Mouse (Mus musculus) stomach, postnatal 0 days (tissue): ENCODE data around the gene Gas2l2.

Experiments used
- CTCF ChIP-seq: IDR thresholded peaks from 2 replicates; pipeline ENCODE4 v1.5.1; 2016; ENCODE audit warnings: antibody characterized with exemption, low read depth, mild to moderate bottlenecking, moderate library complexity
- EP300 ChIP-seq: optimal IDR thresholded peaks from 2 replicates; pipeline ENCODE3; 2016; ENCODE audit warnings: antibody characterized with exemption

- TF ChIP-seq CTCF (no peak), EP300 (no peak)
These were observed 20.0 kb downstream of the Gas2l2 start, which contains the start of gene Rasl10b for GRCm38 (mm10) chr11:83409087-83409754.
